Mouse (Mus musculus): ENCODE data around the gene Dgkd. TPM values are rescaled to one million over a fixed set of nuclear protein-coding genes. Genes with fewer than 3 reads are reported as not detected.
"Not testable (repeated sequence)": the region's sequence is repeated elsewhere in the genome, so short reads cannot be mapped to it uniquely, and the experiment has no call there.

Dgkd gene
- polyA plus RNA-seq, 1 experiment from 2014 or later, result 46.3 TPM

DNA sequence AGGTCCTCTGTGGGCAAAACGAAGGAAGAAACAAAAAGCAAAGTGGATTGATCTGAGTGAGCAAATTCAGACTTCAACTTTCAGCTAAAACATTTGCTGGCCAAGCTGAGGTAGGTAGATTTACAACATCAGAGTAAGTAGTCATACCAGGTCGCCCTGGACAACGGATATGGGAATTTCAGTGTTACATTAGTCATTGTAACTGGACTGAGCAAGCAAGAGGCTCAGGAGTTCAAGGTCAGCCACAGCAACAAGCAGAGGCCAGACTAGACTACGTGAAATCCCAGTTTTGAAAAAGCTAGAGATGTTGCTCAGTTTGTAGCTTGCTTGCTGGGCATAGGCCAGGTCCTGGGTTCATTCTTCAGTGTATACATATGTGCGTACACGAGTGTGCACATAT is 27.1 kb upstream of the Dgkd start:
- no peak for ATAC-seq (replicated peaks; ENCODE audit: low FRiP score)
- no peaks in the 10 kb centered on the region for H3K27me3 ChIP-seq (ENCODE audit: control insufficient read depth, insufficient read depth, low read length)
- no peaks in the 10 kb centered on the region for H3K4me1 ChIP-seq (replicated peaks; ENCODE audit: control insufficient read depth, insufficient read depth, low read length)
- H3K4me3 ChIP-seq (ENCODE audit: low read depth, low read length), result no peak overlapping the region
- H3K27ac ChIP-seq (ENCODE audit: low read depth, low read length), result no peak overlapping the region
- no peak overlapping the region for H3K9ac ChIP-seq (ENCODE audit: low read length)
- DNase-seq (ENCODE audit: low spot score), result no peak
- no peaks in the 10 kb centered on the region for H3K9me3 ChIP-seq (ENCODE audit: control insufficient read depth, low read length)
- no peak overlapping the region for H3K4me2 ChIP-seq (ENCODE audit: low read depth, low read length, severe bottlenecking)
- H3K36me3 ChIP-seq (ENCODE audit: control insufficient read depth, insufficient read depth, low read length), result no peaks in the 10 kb centered on the region
- WGBS, result 88% methylated on average over 6 of the region's 6 CpGs

DNA sequence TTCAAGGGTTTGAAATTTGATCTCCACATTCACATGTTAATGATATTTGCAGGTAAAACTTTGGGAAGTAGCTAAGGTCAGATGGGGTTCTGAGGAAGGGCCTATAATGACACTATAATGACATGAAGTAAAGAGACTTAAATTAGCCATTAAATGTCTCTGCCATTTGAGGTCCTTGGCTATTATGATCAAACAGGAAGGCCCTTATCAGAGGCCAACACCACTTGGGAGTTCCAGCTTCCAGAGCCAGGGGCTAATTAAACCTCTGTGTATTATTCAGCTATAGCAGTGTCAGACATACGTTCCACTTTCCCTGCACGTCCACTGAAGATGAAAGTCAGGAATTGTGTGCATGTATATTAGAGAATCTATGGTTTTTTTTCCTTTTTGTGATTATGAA is 26.6 kb upstream of the Dgkd start:
- H3K9ac ChIP-seq (ENCODE audit: low read length), result no peak overlapping the region
- H3K9me3 ChIP-seq (ENCODE audit: control insufficient read depth, low read length), result no peaks in the 10 kb centered on the region
- 79% methylated on average over 2 of the region's 2 CpGs for WGBS
- H3K4me3 ChIP-seq (ENCODE audit: low read depth, low read length), result no peak overlapping the region
- DNase-seq (ENCODE audit: low spot score), result no peak
- no peaks in the 10 kb centered on the region for H3K4me1 ChIP-seq (replicated peaks; ENCODE audit: control insufficient read depth, insufficient read depth, low read length)
- no peak for ATAC-seq (replicated peaks; ENCODE audit: low FRiP score)
- H3K27me3 ChIP-seq (ENCODE audit: control insufficient read depth, insufficient read depth, low read length), result no peaks in the 10 kb centered on the region
- H3K36me3 ChIP-seq (ENCODE audit: control insufficient read depth, insufficient read depth, low read length), result no peaks in the 10 kb centered on the region
- no peak overlapping the region for H3K4me2 ChIP-seq (ENCODE audit: low read depth, low read length, severe bottlenecking)
- H3K27ac ChIP-seq (ENCODE audit: low read depth, low read length), result no peak overlapping the region

GRCm38 (mm10) chr1:87827476-87827875 is 25.6 kb upstream of the Dgkd start:
- not testable (repeated sequence) for H3K36me3 ChIP-seq (ENCODE audit: control insufficient read depth, insufficient read depth, low read length); ATAC-seq (replicated peaks; ENCODE audit: low FRiP score); H3K4me3 ChIP-seq (ENCODE audit: low read depth, low read length); H3K4me1 ChIP-seq (replicated peaks; ENCODE audit: control insufficient read depth, insufficient read depth, low read length); DNase-seq (ENCODE audit: low spot score); H3K27me3 ChIP-seq (ENCODE audit: control insufficient read depth, insufficient read depth, low read length); H3K27ac ChIP-seq (ENCODE audit: low read depth, low read length); H3K9me3 ChIP-seq (ENCODE audit: control insufficient read depth, low read length); H3K4me2 ChIP-seq (ENCODE audit: low read depth, low read length, severe bottlenecking); H3K9ac ChIP-seq (ENCODE audit: low read length)
- WGBS, result 81% methylated on average over 1 of the region's 1 CpGs

GRCm38 (mm10) chr1:87828185-87828584 is 24.9 kb upstream of the Dgkd start:
- ATAC-seq (replicated peaks; ENCODE audit: low FRiP score), result no peak

DNA sequence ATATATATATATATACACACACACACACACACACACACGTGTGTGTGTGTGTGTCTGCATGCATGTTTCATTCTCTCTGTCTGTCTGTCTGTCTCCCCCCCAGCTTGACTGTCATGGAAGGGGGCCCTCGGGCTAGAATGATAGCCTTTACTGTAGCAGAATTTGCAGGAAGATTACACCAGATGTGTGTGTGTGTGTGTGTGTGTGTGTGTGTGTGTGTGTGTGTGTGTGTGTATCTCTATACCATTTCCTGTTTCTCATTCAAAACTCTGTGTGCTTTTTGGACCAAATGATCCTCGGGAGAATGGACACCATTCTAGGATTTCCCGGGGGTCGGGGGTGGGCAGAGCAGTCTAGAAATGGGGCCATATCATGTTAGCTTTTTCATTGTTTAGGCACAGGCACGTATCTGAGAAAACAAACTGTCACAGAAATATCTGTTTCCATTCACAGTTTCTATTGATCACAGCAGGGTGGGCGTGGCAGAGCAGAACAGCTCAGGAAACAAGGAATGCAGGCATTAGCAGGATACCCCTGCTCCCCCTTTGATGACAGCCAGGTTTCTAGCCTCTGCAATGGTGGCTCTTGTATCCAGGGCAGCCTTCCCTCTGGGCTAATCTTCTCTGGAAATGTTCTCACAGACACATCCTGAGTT is 24.0 kb upstream of the Dgkd start:
- no peak overlapping the region for H3K9ac ChIP-seq (ENCODE audit: low read length)
- H3K4me3 ChIP-seq (ENCODE audit: low read depth, low read length), result no peak overlapping the region
- H3K4me2 ChIP-seq (ENCODE audit: low read depth, low read length, severe bottlenecking), result no peak overlapping the region
- no peaks in the 10 kb centered on the region for H3K4me1 ChIP-seq (replicated peaks; ENCODE audit: control insufficient read depth, insufficient read depth, low read length)
- no peaks in the 10 kb centered on the region for H3K36me3 ChIP-seq (ENCODE audit: control insufficient read depth, insufficient read depth, low read length)
- H3K27me3 ChIP-seq (ENCODE audit: control insufficient read depth, insufficient read depth, low read length), result no peaks in the 10 kb centered on the region
- 56% methylated on average over 7 of the region's 7 CpGs for WGBS
- H3K27ac ChIP-seq (ENCODE audit: low read depth, low read length), result no peak overlapping the region
- no peaks in the 10 kb centered on the region for H3K9me3 ChIP-seq (ENCODE audit: control insufficient read depth, low read length)
- ATAC-seq (replicated peaks; ENCODE audit: low FRiP score), result no peak
- no peak for DNase-seq (ENCODE audit: low spot score)

More at GRCm38 (mm10) chr1:87828185-87828584, 24.9 kb upstream of the Dgkd start:
- no peaks in the 10 kb centered on the region for H3K36me3 ChIP-seq (ENCODE audit: control insufficient read depth, insufficient read depth, low read length)
- H3K9ac ChIP-seq (ENCODE audit: low read length), result no peak overlapping the region
- WGBS, result 79% methylated on average over 9 of the region's 9 CpGs
- DNase-seq (ENCODE audit: low spot score), result no peak
- H3K4me1 ChIP-seq (replicated peaks; ENCODE audit: control insufficient read depth, insufficient read depth, low read length), result no peaks in the 10 kb centered on the region
- no peak overlapping the region for H3K4me3 ChIP-seq (ENCODE audit: low read depth, low read length)
- no peaks in the 10 kb centered on the region for H3K9me3 ChIP-seq (ENCODE audit: control insufficient read depth, low read length)
- H3K4me2 ChIP-seq (ENCODE audit: low read depth, low read length, severe bottlenecking), result no peak overlapping the region
- no peak overlapping the region for H3K27ac ChIP-seq (ENCODE audit: low read depth, low read length)
- no peaks in the 10 kb centered on the region for H3K27me3 ChIP-seq (ENCODE audit: control insufficient read depth, insufficient read depth, low read length)

- no peak overlapping the region for H3K27ac ChIP-seq (ENCODE audit: low read depth, low read length)
- H3K9me3 ChIP-seq (ENCODE audit: control insufficient read depth, low read length), result no peaks in the 10 kb centered on the region
- DNase-seq (ENCODE audit: low spot score) (no peak), ATAC-seq (replicated peaks; ENCODE audit: low FRiP score) (no peak)
- no peak overlapping the region for H3K4me2 ChIP-seq (ENCODE audit: low read depth, low read length, severe bottlenecking)
- H3K27me3 ChIP-seq (ENCODE audit: control insufficient read depth, insufficient read depth, low read length), result no peaks in the 10 kb centered on the region
- H3K4me3 ChIP-seq (ENCODE audit: low read depth, low read length), result no peak overlapping the region
- no peaks in the 10 kb centered on the region for H3K4me1 ChIP-seq (replicated peaks; ENCODE audit: control insufficient read depth, insufficient read depth, low read length)
- H3K9ac ChIP-seq (ENCODE audit: low read length), result no peak overlapping the region
- H3K36me3 ChIP-seq (ENCODE audit: control insufficient read depth, insufficient read depth, low read length), result no peaks in the 10 kb centered on the region
- WGBS, result 74% methylated on average over 6 of the region's 6 CpGs
Observed at GRCm38 (mm10) chr1:87829621-87830211, 23.4 kb upstream of the Dgkd start.

DNA sequence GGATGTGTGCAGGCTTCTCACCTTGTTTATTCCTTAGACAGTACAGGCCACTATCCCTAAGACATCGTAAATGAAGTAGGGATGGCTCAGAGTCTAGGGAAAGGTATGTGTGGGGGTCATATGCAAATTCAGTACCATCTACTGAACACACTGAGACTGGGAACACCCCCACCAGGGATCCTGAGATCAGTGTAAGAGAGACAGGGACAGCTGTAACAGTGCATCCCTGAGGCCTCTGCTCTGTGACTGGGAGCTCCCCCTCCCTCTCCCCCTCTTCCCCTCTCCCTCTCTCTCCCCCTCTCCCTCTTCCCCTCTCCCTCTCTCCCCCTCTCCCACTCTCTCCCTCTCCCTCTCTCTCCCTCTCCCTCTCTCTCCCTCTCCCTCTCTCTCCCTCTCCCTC is 16.6 kb upstream of the Dgkd start:
- H3K36me3 ChIP-seq (ENCODE audit: control insufficient read depth, insufficient read depth, low read length), result no peaks in the 10 kb centered on the region
- no peak overlapping the region for H3K4me2 ChIP-seq (ENCODE audit: low read depth, low read length, severe bottlenecking)
- no peaks in the 10 kb centered on the region for H3K4me1 ChIP-seq (replicated peaks; ENCODE audit: control insufficient read depth, insufficient read depth, low read length)
- ATAC-seq (replicated peaks; ENCODE audit: low FRiP score) (no peak), DNase-seq (ENCODE audit: low spot score) (no peak)
- WGBS, result 73% methylated on average over 1 of the region's 1 CpGs
- no peaks in the 10 kb centered on the region for H3K9me3 ChIP-seq (ENCODE audit: control insufficient read depth, low read length)
- no peaks in the 10 kb centered on the region for H3K27me3 ChIP-seq (ENCODE audit: control insufficient read depth, insufficient read depth, low read length)
- H3K27ac ChIP-seq (ENCODE audit: low read depth, low read length), result no peak overlapping the region
- no peak overlapping the region for H3K4me3 ChIP-seq (ENCODE audit: low read depth, low read length)
- H3K9ac ChIP-seq (ENCODE audit: low read length), result no peak overlapping the region

DNA sequence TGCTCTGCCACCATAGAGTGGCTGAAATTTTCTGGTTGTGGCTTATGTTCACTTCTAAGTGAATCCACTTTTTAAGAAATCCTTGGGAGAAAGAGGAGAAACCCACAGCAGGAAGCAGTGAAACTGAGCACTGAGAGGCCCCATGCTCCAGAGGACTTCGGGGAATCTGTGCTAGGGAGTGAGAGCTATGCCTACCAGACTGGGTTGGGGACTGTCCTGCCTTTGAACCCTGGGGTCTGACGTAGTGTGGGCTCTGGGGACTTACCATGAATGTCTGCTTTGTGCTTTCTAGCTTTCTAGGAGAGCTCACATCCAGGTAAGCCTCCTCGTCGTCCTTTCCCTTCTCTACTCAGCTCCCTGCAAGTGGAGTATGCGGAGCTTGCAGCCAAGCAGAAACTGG is 16.1 kb upstream of the Dgkd start:
- Histone ChIP-seq H3K4me2 (ENCODE audit: low read depth, low read length, severe bottlenecking) (no peak overlapping the region), H3K4me3 (ENCODE audit: low read depth, low read length) (no peak overlapping the region), H3K9ac (ENCODE audit: low read length) (no peak overlapping the region), H3K27ac (ENCODE audit: low read depth, low read length) (no peak overlapping the region), H3K27me3 (ENCODE audit: control insufficient read depth, insufficient read depth, low read length) (no peaks in the 10 kb centered on the region), H3K36me3 (ENCODE audit: control insufficient read depth, insufficient read depth, low read length) (no peaks in the 10 kb centered on the region), H3K9me3 (ENCODE audit: control insufficient read depth, low read length) (no peaks in the 10 kb centered on the region), H3K4me1 (replicated peaks; ENCODE audit: control insufficient read depth, insufficient read depth, low read length) (no peaks in the 10 kb centered on the region)
- DNase-seq (ENCODE audit: low spot score), result no peak
- WGBS, result 45% methylated on average over 5 of the region's 5 CpGs
- ATAC-seq (replicated peaks; ENCODE audit: low FRiP score), result no peak

Measured in forebrain, embryonic 11.5 days (tissue).